9 mouse cellular contexts compared by ENCODE assay signal in genomic region chr12:33220509-33221051, GRCm38 (mm10).
DNase-seq lines count a peak whose midpoint lies in the region; ATAC-seq lines count a peak whose summit lies in the region.
"Had no signal": no experiment of that assay in that cellular context is flagged by ENCODE, and none has a peak within 500 bp of the region (broad histone marks: within the 10 kb centered on the region; RNA-seq: fewer than 3 reads in every experiment).

No protein-coding gene starts in this region.

- WGBS in kidney, embryonic 15.5 days: 68% methylated on average over 11 of the region's 11 CpGs
- 84% methylated on average over 11 of the region's 11 CpGs for WGBS in forebrain, embryonic 10.5 days
- 41% methylated on average over 11 of the region's 11 CpGs for WGBS in midbrain, embryonic 15.5 days

- H3K9ac ChIP-seq in kidney, embryonic 15.5 days: no peak overlapping the region
- H3K9ac ChIP-seq in midbrain, embryonic 15.5 days: no peak overlapping the region

- no peak overlapping the region for H3K27ac ChIP-seq in kidney, embryonic 15.5 days
- H3K27ac ChIP-seq in forebrain, embryonic 10.5 days: peak overlapping the region; percentile 71
- H3K27ac ChIP-seq in midbrain, embryonic 15.5 days: peak overlapping the region; percentile 51

- H3K4me1 ChIP-seq in kidney, embryonic 15.5 days: peaks cover 9% of the 10 kb centered on the region; the same call in 1 of the 2 replicates
- peaks cover 44% of the 10 kb centered on the region for H3K4me1 ChIP-seq in forebrain, embryonic 10.5 days
- H3K4me1 ChIP-seq in midbrain, embryonic 15.5 days: peaks cover 48% of the 10 kb centered on the region

- H3K4me3 ChIP-seq in kidney, embryonic 15.5 days (replicated peaks): no peak overlapping the region
- H3K4me3 ChIP-seq in forebrain, embryonic 10.5 days: no peak overlapping the region
- H3K4me3 ChIP-seq in midbrain, embryonic 15.5 days: no peak overlapping the region

- DNase-seq in kidney, adult 9 months: no peak
- DNase-seq in forebrain, embryonic 10.5 days (ENCODE audit: extremely low spot score, low spot score): no peak
- peak; percentile 59 for DNase-seq in heart, postnatal 4 days
- peak; percentile 58 to 63 for DNase-seq in left cerebral cortex, postnatal 36 days (ENCODE audit: low spot score in 2 of 2)
- peak; percentile 22 for DNase-seq in yolk sac, embryonic 10.5 days (ENCODE audit: low spot score)
- DNase-seq in adrenal gland, postnatal 4 days (ENCODE audit: low spot score in 2 of 2): no peak

- H3K36me3 ChIP-seq in kidney, embryonic 15.5 days: no peaks in the 10 kb centered on the region; the same call in 1 of the 2 replicates
- H3K36me3 ChIP-seq in forebrain, embryonic 10.5 days (replicated peaks): peaks cover 17% of the 10 kb centered on the region
- H3K36me3 ChIP-seq in midbrain, embryonic 15.5 days (replicated peaks): no peaks in the 10 kb centered on the region

- no peaks in the 10 kb centered on the region for H3K27me3 ChIP-seq in kidney, embryonic 15.5 days
- H3K27me3 ChIP-seq in forebrain, embryonic 10.5 days (ENCODE audit: poor library complexity, severe bottlenecking): no peaks in the 10 kb centered on the region
- H3K27me3 ChIP-seq in midbrain, embryonic 15.5 days (replicated peaks): no peaks in the 10 kb centered on the region
- H3K27me3 ChIP-seq: Patski had no signal

- H3K4me2 ChIP-seq in kidney, embryonic 15.5 days: no peak overlapping the region
- H3K4me2 ChIP-seq in midbrain, embryonic 15.5 days: no peak overlapping the region

- H3K9me3 ChIP-seq in kidney, embryonic 15.5 days (replicated peaks): no peaks in the 10 kb centered on the region
- no peaks in the 10 kb centered on the region for H3K9me3 ChIP-seq in forebrain, embryonic 10.5 days
- no peaks in the 10 kb centered on the region for H3K9me3 ChIP-seq in midbrain, embryonic 15.5 days

- peak; percentile 73 for ATAC-seq in kidney, embryonic 15.5 days (replicated peaks; ENCODE audit: low FRiP score)
- ATAC-seq in midbrain, embryonic 15.5 days (replicated peaks): peak; percentile 48
- ATAC-seq: Patski had no signal

- intact Hi-C loops in left cerebral cortex, postnatal 36 days (cut with DNase I): no loop called here

Comparison
In these comparisons a context has a peak if more than half of its experiments do, and no peak if none do; other contexts are left out.
1. DNase-seq: peak in heart, postnatal 4 days (single experiment), left cerebral cortex, postnatal 36 days (2 of 2) and yolk sac, embryonic 10.5 days (single experiment); none in kidney, adult 9 months (single experiment), forebrain, embryonic 10.5 days (single experiment) and adrenal gland, postnatal 4 days (0 of 2).